Mouse (Mus musculus) urinary bladder, postnatal 14 days (tissue): ENCODE data around the gene Mrto4.
A peak's percentile ranks its signal among the peaks of the same experiment; 100 is the strongest.

ENCODE experiments used
- DNase-seq: peaks from one replicate; pipeline ENCODE4 v3.0.0; 2021; ENCODE audit warnings: low spot score

The Mrto4 gene

DNA sequence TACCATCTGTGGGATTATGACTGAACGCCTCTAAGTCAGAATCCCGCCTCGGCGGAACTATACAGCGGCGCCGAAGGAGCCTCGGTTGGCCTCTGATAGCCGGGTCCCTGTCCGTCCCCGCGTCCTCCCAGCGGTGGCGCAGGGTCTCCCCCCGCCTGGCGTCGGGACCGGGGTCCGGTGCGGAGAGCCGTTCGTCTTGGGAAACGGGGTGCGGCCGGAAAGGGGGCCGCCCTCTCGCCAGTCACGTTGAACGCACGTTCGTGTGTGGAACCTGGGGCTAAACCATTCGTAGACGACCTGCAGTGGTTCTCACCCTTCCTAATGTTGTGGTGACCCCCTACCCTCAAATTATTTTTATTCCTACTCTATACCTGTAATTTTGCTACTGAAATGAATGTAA, 14.2 kb downstream of the Mrto4 start:
- DNase-seq = no peak

DNA sequence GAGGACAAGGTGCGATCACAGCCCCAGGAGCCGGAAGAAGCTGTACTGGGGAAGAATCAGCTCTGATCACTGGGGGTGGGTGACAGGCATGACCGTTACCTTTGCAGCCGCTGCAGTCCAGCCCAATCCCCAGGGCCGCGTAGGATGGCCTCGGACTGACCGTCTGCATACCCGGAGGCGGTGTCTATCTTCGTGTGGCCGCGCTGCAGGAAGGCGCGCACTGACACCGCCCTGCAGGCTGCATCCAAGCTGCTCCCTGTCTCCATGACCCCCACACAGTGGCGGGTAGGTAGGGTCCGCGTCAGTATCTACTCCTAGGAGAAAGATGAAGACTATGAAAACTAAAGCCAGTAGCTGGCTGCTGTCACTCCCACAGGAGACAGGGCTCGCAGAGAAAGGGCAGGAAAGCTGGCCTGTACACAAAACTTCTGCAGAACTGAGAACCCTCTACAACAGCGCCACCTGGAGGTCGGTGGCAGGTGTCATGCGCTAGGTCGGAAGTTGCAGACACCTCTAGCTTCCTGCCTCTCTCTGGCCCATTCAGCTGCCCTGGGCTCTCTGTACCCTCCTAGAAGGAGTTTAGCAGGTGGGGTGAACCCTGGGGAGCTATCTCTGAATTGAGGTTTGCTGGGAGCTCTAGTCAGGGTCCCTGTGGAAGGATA, 15.4 kb downstream of the Mrto4 start:
- DNase-seq = peak; percentile 81

DNA sequence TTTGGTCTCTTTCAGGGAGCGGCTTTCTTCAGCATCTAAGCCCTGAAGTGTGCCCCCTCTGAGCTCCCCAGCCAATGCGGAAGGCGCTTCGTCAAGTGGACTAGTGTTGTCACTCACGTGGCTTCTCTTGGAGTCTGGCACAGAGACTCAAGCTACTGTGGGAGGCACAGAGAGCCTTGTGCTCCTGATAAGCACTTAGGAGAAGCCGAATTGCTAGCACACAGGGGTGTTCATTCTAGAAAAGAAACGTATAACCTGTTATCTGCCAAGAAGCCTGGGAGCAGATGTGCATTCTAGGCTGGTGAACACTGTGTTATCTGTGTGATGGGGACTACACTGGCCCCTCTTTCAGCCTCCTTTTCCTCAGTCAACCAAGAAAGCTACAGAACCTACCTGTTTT, 16.9 kb downstream of the Mrto4 start:
- no peak for DNase-seq

DNA sequence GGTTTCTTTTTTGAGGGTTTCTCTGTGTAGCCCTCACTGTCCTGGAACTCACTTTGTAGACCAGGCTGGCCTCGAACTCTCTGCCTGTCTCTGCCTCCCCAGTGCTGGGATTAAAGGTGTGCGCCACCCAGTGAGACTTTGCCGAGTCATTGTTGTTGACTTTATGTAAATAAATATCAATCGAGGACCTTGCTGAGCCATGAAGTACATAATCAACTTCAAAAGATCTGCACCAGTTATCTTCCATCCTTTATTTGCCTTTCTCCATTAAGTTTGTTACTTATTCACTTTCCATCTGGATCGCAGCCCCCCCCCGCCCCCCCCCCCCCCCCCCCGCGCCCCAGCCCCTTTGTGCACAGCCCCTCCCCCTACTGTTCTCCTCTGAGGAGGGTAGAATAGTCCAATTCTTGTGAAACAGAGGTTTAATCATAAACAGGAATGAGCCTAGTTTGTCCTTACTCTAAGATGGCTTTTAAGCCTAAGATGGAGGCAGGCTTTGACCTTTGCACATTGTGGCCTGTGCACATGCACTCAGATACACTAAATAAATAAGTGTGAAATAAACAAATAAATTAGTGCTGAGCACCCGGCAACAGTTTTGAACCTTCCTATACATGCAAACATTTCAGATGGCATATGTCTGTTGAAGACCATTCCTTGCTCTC, 17.6 kb downstream of the Mrto4 start:
- no peak for DNase-seq

DNA sequence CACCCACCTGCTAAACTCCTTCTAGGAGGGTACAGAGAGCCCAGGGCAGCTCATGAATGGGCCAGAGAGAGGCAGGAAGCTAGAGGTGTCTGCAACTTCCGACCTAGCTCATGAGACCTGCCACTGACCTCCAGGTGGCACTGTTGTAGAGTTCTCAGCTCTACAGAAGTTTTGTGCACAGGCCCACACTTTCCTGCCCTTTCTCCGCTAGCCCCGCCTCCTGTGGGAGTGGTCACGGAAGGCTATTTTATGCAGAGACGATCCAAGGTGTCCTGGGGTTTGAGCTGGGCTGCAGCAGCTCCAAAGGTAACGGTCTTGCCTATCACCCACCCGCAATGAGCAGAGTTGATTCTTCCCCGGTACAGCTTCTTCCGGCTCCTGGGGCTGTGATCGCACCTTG, 21.8 kb downstream of the Mrto4 start:
- peak; percentile 83 for DNase-seq

DNA sequence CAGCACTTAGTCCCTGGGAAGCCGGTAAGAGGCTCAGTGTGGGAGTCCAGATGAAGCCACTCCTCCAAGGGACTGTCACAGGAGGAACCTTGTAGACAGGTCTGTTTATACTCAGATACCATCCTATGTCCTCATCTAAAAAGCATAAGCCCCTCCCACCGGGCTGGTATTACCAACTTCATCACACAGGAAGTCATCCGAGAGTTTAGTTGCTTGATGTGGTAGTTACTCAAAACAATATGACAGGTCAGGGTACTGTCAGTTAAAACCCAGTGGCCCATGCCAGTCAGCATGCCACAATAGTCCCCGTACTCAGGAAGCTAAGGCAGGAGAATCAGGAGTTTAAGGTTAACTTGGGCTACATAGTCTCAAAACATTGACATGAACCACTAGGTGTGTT, 32.6 kb downstream of the Mrto4 start:
- DNase-seq = no peak

DNA sequence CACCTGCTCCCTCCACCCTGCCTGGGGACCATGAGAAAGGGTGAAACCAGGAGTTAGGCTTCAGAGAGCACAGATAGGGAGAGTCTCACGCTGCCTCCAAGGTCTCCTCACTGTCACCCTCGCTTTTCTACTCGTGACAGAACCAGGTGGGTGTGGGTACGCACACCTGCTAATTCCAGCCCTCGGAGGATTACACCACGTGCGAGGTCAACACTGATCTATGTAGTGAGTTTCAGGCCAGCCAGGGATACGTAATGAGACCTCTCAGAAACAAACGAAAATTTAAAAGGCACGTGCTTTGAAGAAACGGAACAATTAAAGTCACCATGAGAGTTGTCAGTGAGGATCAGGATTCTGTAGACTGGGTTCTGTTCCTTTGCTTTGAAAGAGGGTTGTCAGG, 33.9 kb downstream of the Mrto4 start:
- no peak for DNase-seq

DNA sequence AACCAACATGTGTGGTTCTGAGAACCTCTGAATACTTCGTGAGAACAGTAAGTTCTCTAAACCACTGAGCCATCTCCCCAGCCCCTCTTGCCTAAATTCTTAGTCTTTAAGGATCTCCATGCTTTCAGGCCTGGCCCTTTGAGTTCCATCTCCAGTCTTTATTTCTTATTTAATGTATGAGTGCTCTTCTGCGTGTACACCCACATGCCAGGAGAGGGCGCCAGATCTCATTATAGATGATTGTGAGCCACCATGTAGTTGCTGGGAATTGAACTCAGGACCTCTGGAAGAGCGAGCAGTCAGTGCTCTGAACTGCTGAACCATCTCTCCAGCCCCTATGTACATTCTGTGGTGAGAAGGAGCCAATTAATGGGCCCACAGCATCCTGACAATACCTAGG, 39.7 kb downstream of the Mrto4 start:
- DNase-seq = no peak

DNA sequence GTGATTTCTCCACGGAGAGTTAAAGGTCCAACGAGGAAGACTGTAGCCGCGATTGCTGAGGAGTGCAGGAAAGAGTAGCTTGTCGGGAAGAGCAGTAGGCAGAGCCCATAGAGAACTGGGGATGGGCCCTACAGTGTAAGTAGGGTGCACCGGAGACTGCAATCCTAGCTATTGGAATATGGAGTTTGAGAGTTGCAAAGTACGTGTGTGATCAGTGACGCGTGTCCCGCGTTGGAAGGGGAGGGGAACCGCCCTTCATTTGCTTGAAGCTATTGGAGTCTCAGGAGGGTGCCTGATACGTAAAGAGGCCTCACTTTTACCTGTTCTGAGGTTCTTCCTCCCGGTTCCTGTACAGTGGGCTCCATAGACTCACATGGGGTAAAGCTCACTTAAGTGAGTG, 40.7 kb downstream of the Mrto4 start:
- no peak for DNase-seq

DNA sequence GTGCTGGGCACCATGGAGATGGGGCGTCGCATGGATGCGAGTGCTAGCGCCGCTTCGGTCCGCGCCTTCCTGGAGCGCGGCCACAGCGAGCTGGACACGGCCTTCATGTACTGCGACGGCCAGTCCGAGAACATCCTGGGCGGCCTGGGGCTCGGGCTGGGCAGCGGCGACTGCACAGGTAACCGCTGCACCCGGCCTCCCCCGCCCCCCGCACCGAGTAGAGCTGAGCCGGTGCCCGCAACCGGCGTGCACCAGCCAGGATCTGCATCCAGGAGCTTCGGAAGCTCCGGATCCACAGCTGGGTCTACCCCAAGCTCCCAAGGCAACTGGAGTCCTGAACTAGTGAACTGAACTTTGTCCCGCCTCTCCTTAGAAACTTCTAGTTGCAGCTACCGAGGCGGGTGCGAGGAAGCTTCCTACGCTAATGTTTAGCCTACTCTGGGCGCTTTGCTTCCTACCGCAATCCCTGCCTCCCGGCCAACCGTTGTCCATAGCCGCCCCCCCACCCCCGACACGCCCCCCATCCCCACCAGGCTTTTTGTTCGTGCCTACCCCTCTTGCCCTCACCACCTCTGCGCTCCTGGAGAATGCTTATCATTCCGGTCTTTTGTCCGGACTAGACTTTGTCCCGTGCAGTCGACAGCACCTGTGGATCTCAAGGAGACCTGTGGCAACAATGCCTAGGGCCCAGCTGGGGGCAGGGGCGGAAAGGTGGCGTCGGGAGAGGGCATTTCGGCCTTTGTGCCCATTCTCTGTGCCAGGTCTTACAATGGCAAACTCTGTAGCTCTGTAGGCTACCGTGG, 41.3 kb downstream of the Mrto4 start:
- DNase-seq = no peak

DNA sequence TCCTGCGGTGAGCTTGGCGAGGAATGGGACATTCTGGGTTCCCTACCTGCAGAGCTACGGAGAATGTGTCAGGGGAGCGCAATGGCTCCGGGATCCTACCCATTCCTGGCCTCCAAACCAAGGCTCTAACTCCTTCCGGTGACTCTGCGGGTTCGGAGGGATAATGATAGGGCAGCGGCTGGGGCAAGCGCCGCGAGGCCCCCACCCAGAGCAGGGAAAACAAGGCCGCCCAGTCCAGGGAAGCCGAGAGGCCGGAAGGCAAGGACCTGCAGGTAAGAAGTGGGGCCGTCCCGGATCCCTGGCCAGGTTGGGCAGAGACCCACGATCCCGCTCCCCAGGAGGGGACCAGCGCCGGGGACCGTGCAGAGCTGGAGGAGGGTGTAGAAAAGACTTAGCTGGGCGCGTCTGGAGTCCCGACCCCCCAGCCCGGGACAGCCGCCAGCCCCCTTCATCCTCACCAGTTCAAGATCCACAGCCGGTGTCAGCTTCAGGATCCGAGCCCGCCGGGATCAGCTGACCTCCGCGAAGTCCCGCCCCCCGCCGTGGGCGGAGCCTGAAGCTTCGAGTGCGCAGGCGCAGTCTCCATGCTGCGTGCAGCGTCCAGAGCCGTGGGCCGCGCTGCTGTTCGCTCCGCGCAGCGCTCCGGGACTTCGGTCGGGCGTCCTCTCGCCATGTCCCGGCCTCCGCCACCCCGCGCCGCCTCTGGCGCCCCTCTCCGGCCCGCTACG, 42.0 kb downstream of the Mrto4 start, which contains the start of the genes Pqlc2 and Akr7a5:
TSS of gene Pqlc2 (minus strand) at position 538 of the 728 bp plus-strand sequence.
TSS of gene Akr7a5 (plus strand) at position 574 of the 728 bp plus-strand sequence.
- DNase-seq = peak; percentile 98

DNA sequence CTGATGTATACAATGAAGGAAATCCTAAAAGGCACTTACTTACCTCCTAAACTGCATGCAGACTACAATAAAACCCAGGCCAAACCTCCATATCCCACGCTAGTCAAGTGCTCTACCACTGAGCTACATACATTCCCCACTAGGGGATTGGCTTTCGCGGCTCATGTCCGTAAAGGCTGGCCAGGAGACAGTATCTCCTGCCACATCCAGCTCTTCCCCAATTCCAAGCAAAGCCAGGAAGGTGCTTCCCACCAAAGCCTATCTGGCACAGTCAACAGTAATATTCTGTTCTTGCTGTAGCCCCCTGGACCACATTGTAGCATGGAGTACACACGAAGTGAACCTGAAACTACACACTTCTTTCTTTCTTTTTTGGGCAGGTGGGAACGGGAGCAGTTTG, 42.7 kb downstream of the Mrto4 start:
- DNase-seq = no peak

DNA sequence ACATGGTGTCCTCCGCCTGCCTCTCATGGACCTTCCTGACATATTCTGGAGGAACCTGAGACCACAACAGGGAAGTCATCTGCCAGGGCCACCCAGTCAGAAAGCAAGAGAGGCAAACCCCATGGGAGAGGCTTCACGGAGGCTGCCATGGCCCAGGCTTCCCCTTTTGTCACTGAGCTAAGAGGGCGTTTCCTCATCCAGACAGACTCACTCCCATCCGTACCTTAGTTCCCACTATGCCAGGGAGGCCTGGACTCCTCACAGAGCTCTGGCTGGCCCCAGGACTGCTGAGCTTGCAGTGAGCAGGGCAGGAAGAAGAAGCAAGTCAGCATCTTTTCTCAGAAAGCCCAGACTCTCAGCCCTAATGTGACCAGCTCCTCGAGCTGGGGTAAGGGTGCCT, 44.5 kb downstream of the Mrto4 start:
- no peak for DNase-seq

DNA sequence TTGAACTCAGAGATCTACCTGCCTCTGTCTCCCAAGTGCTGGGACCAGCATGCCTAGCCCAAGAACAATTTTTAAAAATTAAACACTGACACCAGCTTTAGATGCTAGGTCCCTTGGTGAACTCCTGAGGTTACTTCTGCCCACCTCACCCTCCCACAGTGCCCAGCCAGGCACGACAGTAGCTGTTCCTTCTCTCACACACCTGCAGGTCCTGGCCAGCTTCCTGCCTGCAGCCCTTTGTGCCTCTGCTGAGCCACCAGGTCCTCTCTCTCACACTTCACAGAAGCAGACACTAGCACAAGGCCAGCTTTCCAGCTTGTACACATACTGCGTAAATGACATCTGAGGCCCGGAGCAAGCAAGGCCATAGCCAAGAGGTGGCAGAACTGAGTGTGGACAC, 46.9 kb downstream of the Mrto4 start:
- no peak for DNase-seq

DNA sequence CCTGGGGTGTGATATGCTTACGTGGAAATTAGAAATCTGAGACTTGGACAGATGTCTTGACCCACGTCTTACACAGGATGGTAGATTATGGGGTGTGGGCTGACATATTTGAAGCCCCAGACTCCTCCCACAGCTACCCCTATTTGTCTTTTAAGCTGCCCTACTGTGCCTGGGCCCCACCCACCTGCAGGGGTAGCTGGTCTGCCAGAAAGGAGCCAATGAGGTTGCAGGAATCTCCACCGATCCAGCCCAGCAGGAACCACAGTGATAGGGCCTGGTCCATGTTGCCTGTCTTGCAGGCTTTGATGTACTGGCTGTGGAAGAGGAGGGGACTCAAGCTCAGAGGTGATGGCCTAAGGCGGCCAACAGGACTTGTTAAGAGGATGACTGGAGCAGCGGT, 50.1 kb downstream of the Mrto4 start:
- no peak for DNase-seq

DNA sequence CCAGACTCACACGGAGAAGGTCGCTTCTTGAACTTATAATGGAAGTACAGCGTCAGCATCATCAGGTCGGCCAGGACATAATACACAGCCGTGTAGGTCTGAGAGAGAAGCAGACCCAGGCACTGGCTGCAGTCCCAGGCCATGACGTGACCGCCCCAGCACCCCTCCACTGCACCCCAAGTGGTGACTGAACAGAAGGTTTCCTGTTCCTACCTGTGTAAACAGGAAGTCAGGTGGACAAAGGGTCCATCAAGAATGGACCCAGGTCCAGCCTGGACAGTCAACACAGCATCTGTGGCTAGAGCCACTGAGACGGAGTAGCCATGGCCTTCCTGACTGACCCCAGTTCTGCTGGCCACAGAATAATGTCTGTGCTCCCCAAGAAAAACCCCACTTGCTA, 50.6 kb downstream of the Mrto4 start:
- DNase-seq = no peak

DNA sequence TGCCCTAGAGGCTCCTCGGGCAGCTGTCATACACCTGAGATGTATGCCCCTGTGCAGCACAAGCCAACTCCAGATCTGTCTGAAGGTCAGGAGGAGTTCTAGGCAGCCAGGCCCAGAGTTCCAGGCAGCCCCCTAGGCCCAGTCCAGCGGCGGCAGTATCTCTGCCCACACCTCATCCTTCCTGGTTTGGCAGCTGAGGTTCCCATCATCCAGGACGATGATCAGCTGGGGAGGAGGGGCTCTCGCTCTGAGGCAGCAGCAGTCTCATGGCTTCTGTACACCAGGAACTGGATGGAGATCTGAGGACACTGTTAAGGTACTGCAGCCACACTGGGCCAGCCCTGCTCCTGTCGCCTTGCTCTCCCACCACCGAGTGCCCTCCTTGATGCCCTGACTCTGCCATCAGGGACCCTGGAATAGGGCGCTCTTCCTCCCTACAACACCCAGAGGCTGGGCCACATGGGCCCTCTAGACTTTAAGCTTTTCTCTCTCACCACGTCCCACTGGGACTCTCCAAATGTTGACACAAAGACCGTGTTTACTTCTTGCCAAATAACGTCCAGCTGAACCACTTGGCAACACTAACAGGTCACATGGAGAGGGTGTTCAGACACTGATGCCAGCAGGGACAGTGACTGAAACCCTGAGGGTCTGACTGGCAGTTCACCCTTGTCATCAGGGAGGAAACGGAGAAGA, 53.6 kb downstream of the Mrto4 start:
- DNase-seq = no peak

DNA sequence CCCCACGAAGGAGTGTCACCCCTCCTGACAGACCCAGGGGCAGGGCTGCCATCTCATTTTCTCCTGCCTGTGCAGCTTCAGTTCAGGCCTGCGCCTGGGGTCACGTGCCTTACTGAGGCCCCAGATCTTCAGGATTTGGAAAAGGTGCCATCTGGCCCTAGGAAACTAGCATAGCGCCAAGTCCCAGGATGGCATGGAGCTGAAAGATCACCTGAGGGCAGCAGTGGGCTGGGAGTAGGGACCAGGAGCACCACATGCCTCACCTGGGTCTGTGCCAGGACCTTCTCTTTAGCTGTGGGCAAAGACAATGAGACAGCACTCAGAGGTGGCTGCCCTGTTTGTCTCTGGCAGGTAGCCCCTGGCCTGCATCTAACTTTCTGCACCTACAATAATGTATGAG, 54.8 kb downstream of the Mrto4 start:
- DNase-seq = no peak
